Mouse (Mus musculus): Measurements from ENCODE around the gene Cerkl. TPM values are rescaled to one million over a fixed set of nuclear protein-coding genes. Genes with fewer than 3 reads are reported as not detected.

Cerkl gene
- polyA plus RNA-seq, 1 experiment from 2014 or later, result 2.6 TPM

DNA sequence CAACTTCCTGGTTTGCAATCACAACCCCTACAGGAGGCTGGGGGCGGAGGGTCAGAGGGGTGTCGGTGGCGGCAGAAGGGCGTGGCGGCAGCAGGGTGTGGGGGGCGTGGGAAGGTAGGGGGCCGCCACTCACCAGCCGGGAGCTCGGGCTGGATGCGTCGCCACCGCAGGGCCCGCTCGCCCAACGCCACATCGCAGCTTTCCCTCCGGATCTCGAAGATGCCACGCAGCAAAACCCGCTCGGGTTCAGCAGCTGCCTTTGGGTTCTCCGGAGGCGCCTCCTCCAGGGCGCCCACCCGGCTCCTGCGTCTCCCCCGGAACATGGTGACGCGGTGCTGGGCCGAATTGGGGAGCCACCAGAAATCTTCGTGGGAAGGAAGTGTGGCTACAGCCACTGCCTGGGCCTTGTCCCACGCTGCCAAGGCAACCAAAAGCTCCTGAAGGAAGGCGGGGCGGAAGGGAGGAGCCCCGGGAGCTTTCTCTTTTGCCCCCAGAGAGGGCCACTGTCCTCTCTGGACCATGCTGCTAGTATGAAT is 27.9 kb downstream of the Cerkl start:
- Histone ChIP-seq H3K4me2 (ENCODE audit: low read length) (peak overlapping the region; percentile 77), H3K4me1 (ENCODE audit: control insufficient read depth, insufficient read depth, low read depth, low read length) (peaks cover 7% of the 10 kb centered on the region), H3K36me3 (ENCODE audit: control insufficient read depth, insufficient read depth, low read length) (no peaks in the 10 kb centered on the region), H3K27ac (ENCODE audit: low read depth, low read length) (no peak overlapping the region), H3K9ac (ENCODE audit: low read depth, low read length) (peak overlapping the region; percentile 46), H3K27me3 (replicated peaks; ENCODE audit: control insufficient read depth, insufficient read depth, low read length) (peaks cover 4% of the 10 kb centered on the region; the same call in 1 of the 2 replicates), H3K4me3 (ENCODE audit: low read length) (peak overlapping the region; percentile 43), H3K9me3 (ENCODE audit: control insufficient read depth, low read length) (no peaks in the 10 kb centered on the region)
- no peak for ATAC-seq
- 2% methylated on average over 28 of the region's 35 CpGs for WGBS

DNA sequence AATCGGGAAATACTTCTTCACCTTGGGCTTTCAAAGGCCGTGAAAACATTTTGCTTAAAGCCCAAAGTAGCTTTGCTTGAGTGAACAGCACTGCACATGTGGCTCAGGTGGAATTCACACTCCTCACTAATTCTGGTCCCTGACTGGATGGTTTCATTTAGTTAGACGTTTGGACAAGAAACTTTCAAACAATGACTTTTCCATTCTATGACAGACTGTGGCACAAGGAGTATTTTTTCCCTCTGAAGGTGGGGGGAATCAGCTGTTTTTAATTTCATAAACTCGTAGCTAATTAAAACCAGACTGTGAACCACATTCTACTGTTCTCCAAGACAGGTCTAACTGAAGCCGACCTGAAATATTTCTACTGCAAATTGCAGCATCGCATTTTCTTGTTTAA is 28.6 kb downstream of the Cerkl start:
- Histone ChIP-seq H3K9ac (ENCODE audit: low read depth, low read length) (no peak overlapping the region), H3K4me2 (ENCODE audit: low read length) (no peak overlapping the region)

DNA sequence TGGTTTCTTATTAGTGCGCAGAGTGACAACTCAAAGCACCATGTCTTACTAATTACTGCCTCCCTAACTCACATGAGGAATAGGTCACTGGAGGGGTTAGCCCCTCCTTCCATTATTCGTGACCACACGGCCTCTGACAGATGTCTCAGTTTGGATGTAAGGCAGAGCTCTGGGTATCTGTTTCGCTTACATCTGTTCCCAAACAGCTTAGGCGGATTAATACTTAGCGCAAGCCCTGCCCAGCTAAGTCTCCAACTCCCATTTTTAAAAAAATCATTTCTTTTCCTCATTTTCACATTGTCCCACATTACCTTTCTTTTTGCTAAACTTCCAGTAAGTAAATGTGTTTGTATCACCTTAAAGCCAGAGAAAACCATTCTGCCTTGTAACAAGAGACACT is 34.9 kb downstream of the Cerkl start:
- H3K9ac ChIP-seq (ENCODE audit: low read depth, low read length), result no peak overlapping the region
- ATAC-seq, result peak; percentile 54; the same call in 1 of the 2 replicates
- no peaks in the 10 kb centered on the region for H3K4me1 ChIP-seq (ENCODE audit: control insufficient read depth, insufficient read depth, low read depth, low read length)
- H3K27ac ChIP-seq (ENCODE audit: low read depth, low read length), result no peak overlapping the region
- 40% methylated on average over 6 of the region's 6 CpGs for WGBS
- H3K27me3 ChIP-seq (replicated peaks; ENCODE audit: control insufficient read depth, insufficient read depth, low read length), result no peaks in the 10 kb centered on the region; the same call in 1 of the 2 replicates
- H3K4me2 ChIP-seq (ENCODE audit: low read length), result no peak overlapping the region
- no peaks in the 10 kb centered on the region for H3K9me3 ChIP-seq (ENCODE audit: control insufficient read depth, low read length)
- no peaks in the 10 kb centered on the region for H3K36me3 ChIP-seq (ENCODE audit: control insufficient read depth, insufficient read depth, low read length)
- H3K4me3 ChIP-seq (ENCODE audit: low read length), result no peak overlapping the region

More for the DNA sequence above, 28.6 kb downstream of the Cerkl start:
- Histone ChIP-seq H3K4me1 (ENCODE audit: control insufficient read depth, insufficient read depth, low read depth, low read length) (peaks cover 7% of the 10 kb centered on the region), H3K27ac (ENCODE audit: low read depth, low read length) (no peak overlapping the region), H3K9me3 (ENCODE audit: control insufficient read depth, low read length) (no peaks in the 10 kb centered on the region), H3K27me3 (replicated peaks; ENCODE audit: control insufficient read depth, insufficient read depth, low read length) (peaks cover 4% of the 10 kb centered on the region; the same call in 1 of the 2 replicates), H3K36me3 (ENCODE audit: control insufficient read depth, insufficient read depth, low read length) (no peaks in the 10 kb centered on the region), H3K4me3 (ENCODE audit: low read length) (no peak overlapping the region)
- no peak for ATAC-seq
- WGBS, result 33% methylated on average over 6 of the region's 6 CpGs

DNA sequence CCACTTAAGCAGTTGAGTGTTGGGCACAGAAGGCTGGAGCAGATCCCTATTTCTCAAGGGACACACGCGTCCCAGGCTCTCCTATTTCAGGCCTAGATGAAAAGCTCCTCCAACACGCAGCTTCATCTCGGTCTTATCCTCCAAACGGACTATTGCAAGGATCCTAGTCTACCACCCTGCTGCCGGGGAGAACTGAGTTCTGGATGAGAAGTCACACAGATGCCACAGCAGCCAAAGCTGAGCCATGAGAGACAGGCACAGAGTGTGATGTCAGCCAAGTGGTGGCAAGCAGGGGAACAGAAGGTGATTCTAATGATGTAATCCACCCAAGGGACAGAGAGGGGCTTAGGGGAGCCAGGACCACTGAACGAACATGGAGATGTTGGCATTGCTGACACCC is 42.1 kb downstream of the Cerkl start:
- WGBS, result 87% methylated on average over 7 of the region's 7 CpGs
- H3K27me3 ChIP-seq (replicated peaks; ENCODE audit: control insufficient read depth, insufficient read depth, low read length), result no peaks in the 10 kb centered on the region
- no peaks in the 10 kb centered on the region for H3K36me3 ChIP-seq (ENCODE audit: control insufficient read depth, insufficient read depth, low read length)
- no peak overlapping the region for H3K27ac ChIP-seq (ENCODE audit: low read depth, low read length)
- H3K9me3 ChIP-seq (ENCODE audit: control insufficient read depth, low read length), result no peaks in the 10 kb centered on the region
- H3K4me1 ChIP-seq (ENCODE audit: control insufficient read depth, insufficient read depth, low read depth, low read length), result no peaks in the 10 kb centered on the region
- peak; percentile 72; the same call in 1 of the 2 replicates for ATAC-seq
- H3K4me2 ChIP-seq (ENCODE audit: low read length), result no peak overlapping the region
- no peak overlapping the region for H3K4me3 ChIP-seq (ENCODE audit: low read length)
- H3K9ac ChIP-seq (ENCODE audit: low read depth, low read length), result no peak overlapping the region

- Histone ChIP-seq H3K9ac (ENCODE audit: low read depth, low read length) (no peak overlapping the region), H3K36me3 (ENCODE audit: control insufficient read depth, insufficient read depth, low read length) (no peaks in the 10 kb centered on the region), H3K4me2 (ENCODE audit: low read length) (no peak overlapping the region), H3K27me3 (replicated peaks; ENCODE audit: control insufficient read depth, insufficient read depth, low read length) (no peaks in the 10 kb centered on the region), H3K4me3 (ENCODE audit: low read length) (no peak overlapping the region), H3K9me3 (ENCODE audit: control insufficient read depth, low read length) (no peaks in the 10 kb centered on the region), H3K4me1 (ENCODE audit: control insufficient read depth, insufficient read depth, low read depth, low read length) (no peaks in the 10 kb centered on the region), H3K27ac (ENCODE audit: low read depth, low read length) (no peak overlapping the region)
- no peak for ATAC-seq
- 91% methylated on average over 3 of the region's 3 CpGs for whole genome bisulfite sequencing
Measured at GRCm38 (mm10) chr2:79410903-79411255, 45.7 kb downstream of the Cerkl start.

GRCm38 (mm10) chr2:79410247-79410902 is 46.2 kb downstream of the Cerkl start:
- Histone ChIP-seq H3K4me2 (ENCODE audit: low read length) (no peak overlapping the region), H3K4me1 (ENCODE audit: control insufficient read depth, insufficient read depth, low read depth, low read length) (no peaks in the 10 kb centered on the region), H3K27ac (ENCODE audit: low read depth, low read length) (no peak overlapping the region), H3K4me3 (ENCODE audit: low read length) (no peak overlapping the region), H3K9me3 (ENCODE audit: control insufficient read depth, low read length) (no peaks in the 10 kb centered on the region), H3K27me3 (replicated peaks; ENCODE audit: control insufficient read depth, insufficient read depth, low read length) (no peaks in the 10 kb centered on the region), H3K9ac (ENCODE audit: low read depth, low read length) (no peak overlapping the region), H3K36me3 (ENCODE audit: control insufficient read depth, insufficient read depth, low read length) (no peaks in the 10 kb centered on the region)
- WGBS, result 71% methylated on average over 15 of the region's 15 CpGs
- ATAC-seq, result no peak

DNA sequence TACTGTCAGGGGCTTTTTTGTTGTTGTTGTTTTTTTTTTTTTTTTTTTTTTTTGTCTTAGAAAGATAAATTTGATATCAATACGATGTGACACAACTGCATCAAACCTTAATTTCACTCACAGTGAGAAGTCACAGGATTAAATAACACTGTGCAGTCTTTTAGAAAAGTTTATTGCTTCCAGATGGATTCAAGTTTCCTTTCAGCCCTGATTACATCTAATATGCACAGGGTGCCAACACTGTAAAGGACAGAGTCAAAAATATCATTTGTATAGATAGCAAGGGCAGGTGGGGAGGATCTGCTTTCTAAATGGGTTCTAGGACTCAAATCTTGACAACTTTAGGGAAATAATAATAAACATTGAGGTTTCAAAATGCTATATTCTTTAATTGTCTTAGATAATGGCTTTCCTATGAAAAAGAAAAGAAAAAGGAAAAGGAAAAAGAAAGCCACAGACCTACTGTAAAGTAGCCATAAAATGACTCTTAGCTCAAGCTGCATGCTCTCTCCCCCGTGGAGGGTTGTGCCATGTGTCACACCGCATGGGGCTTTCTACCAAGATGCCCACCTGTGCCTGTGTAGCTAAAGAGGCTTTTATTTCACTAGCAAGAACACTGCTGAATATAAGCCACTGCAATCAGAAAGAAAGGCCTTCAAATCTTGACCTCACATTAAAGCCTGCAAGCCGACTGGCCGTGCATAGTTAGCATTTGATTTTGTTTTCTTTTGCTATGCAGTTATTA is 50.8 kb downstream of the Cerkl start:
- Histone ChIP-seq H3K4me2 (ENCODE audit: low read length) (no peak overlapping the region), H3K27ac (ENCODE audit: low read depth, low read length) (no peak overlapping the region), H3K9me3 (ENCODE audit: control insufficient read depth, low read length) (no peaks in the 10 kb centered on the region), H3K4me1 (ENCODE audit: control insufficient read depth, insufficient read depth, low read depth, low read length) (no peaks in the 10 kb centered on the region), H3K36me3 (ENCODE audit: control insufficient read depth, insufficient read depth, low read length) (no peaks in the 10 kb centered on the region), H3K9ac (ENCODE audit: low read depth, low read length) (no peak overlapping the region), H3K4me3 (ENCODE audit: low read length) (no peak overlapping the region), H3K27me3 (replicated peaks; ENCODE audit: control insufficient read depth, insufficient read depth, low read length) (no peaks in the 10 kb centered on the region)
- ATAC-seq, result peak; percentile 86; the same call in 1 of the 2 replicates
- 72% methylated on average over 5 of the region's 5 CpGs for WGBS

DNA sequence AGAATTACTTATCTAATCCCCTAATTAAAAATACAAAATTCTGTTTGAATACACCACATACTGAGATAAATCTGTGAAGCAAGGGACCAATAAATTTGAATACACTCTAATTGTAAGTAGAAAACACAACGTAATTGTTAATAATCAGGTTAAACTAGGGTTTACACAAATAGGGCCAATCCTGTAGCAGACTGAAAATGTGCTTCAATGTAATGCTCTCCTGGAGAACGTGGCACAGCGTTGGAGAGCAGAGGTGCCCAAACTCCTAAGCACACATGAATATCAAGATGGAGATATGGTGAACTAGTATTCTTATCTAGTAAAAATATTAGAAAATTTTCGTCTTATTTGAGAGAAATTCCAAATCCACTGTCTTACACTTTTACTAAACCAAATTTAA is 56.5 kb downstream of the Cerkl start:
- no peak overlapping the region for H3K4me2 ChIP-seq (ENCODE audit: low read length)
- H3K27me3 ChIP-seq (replicated peaks; ENCODE audit: control insufficient read depth, insufficient read depth, low read length), result no peaks in the 10 kb centered on the region
- H3K4me3 ChIP-seq (ENCODE audit: low read length), result no peak overlapping the region
- no peaks in the 10 kb centered on the region for H3K9me3 ChIP-seq (ENCODE audit: control insufficient read depth, low read length)
- no peak for ATAC-seq
- H3K9ac ChIP-seq (ENCODE audit: low read depth, low read length), result no peak overlapping the region
- 59% methylated on average over 4 of the region's 4 CpGs for WGBS
- H3K4me1 ChIP-seq (ENCODE audit: control insufficient read depth, insufficient read depth, low read depth, low read length), result no peaks in the 10 kb centered on the region
- no peaks in the 10 kb centered on the region for H3K36me3 ChIP-seq (ENCODE audit: control insufficient read depth, insufficient read depth, low read length)
- no peak overlapping the region for H3K27ac ChIP-seq (ENCODE audit: low read depth, low read length)

- no peak overlapping the region for H3K4me3 ChIP-seq (ENCODE audit: low read length)
- no peak overlapping the region; the same call in 1 of the 2 replicates for H3K27ac ChIP-seq (ENCODE audit: low read depth, low read length)
- peak; percentile 88 for ATAC-seq
- 30% methylated on average over 8 of the region's 8 CpGs for whole genome bisulfite sequencing
- H3K36me3 ChIP-seq (ENCODE audit: control insufficient read depth, insufficient read depth, low read length), result no peaks in the 10 kb centered on the region
- H3K4me1 ChIP-seq (ENCODE audit: control insufficient read depth, insufficient read depth, low read depth, low read length), result no peaks in the 10 kb centered on the region
- H3K9me3 ChIP-seq (ENCODE audit: control insufficient read depth, low read length), result no peaks in the 10 kb centered on the region
- H3K4me2 ChIP-seq (ENCODE audit: low read length), result no peak overlapping the region
- H3K27me3 ChIP-seq (replicated peaks; ENCODE audit: control insufficient read depth, insufficient read depth, low read length), result no peaks in the 10 kb centered on the region
- no peak overlapping the region for H3K9ac ChIP-seq (ENCODE audit: low read depth, low read length)
Measured at GRCm38 (mm10) chr2:79399234-79400000, 57.2 kb downstream of the Cerkl start.
